Mouse (Mus musculus): ENCODE data around the gene Wdr5.

The Wdr5 gene

DNA sequence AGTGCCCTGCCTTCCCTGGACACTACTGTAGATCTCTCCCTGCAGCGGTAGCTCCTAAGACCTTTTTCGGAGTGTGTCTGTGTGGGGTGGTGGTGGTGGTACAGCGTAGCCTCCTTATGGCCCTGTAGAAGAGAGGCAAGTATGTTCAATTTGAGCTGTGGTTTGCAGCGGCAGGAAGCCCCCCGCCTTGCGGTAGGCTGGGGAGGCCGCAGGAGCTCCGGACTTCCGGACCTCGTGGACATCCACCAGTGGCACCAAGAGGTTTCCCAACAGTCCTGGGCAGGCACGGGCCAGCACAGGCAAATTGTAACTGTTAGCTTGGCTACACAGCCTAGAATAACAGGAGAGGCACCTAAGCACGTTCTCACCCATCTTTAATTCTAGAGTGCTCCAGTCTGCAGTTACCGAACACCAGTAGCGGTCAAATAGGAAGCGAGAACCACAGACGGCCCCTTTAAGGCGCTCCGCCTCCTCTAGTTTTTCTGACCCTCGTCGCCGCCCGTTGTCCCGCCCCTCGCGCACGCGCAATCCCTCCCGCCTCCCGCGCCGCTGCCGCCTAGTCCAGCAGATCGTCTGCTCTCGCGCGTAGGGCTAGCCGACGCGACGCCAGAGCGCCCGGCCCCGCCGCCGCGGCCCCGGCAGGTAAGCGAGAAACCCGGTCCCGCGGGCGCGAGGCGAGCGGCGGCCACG is at the start of gene Wdr5:
Wdr5 (plus strand) TSS at position 519 of the 690 bp plus-strand sequence.
- in situ Hi-C loops (cut with MboI; ENCODE audit: low pct_unique_long_range_greater_than_20kb in 1 of 2, low sequenced_read_pairs in 2 of 2, unreplicated experiment in 1 of 2): no loop called here

- in situ Hi-C loops (cut with MboI; ENCODE audit: low pct_unique_long_range_greater_than_20kb in 1 of 2, low sequenced_read_pairs in 2 of 2, unreplicated experiment in 1 of 2): no loop called here
These were observed 45.5 kb upstream of the Wdr5 start for GRCm38 (mm10) chr2:27469292-27469990.

DNA sequence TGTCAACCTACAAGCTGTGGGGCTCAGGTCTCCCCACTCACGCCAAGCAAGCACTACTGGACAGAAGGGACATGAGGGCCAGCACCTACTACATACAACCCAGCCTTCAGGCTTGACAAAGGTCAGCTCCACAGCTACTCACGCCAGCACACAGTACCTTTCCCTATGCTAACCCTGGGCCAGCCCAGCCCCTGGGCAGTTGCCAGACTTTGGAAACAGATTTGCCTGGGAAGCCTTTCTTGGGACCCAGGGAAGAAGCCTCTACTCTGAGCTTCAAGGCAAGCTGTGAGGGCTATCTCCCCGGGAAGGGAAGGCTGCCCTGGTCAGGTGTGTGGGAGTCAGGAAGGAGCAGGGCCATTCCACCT is 45.0 kb upstream of the Wdr5 start:
- in situ Hi-C loops (cut with MboI; ENCODE audit: low pct_unique_long_range_greater_than_20kb in 1 of 2, low sequenced_read_pairs in 2 of 2, unreplicated experiment in 1 of 2): no loop called here

DNA sequence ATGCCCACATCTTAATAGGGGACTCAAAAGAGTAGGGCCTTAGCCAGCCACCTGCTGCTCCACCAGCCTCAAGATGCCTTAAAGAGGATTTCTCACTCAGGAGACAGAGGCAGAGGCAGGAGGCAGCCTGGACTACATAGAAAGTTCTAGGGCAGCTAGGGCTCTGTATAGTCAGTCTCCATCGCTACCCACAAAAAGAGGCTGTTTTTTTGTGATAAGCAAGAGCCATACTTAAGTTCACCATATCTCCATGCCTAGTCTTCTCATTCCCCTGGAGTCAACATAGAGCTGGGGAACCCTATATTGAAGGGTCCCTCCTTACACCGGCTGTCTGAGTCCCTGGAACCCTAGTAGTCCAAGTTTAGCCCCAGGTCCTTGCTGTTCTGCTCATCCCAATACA is 44.4 kb upstream of the Wdr5 start:
- in situ Hi-C loops (cut with MboI; ENCODE audit: low pct_unique_long_range_greater_than_20kb in 1 of 2, low sequenced_read_pairs in 2 of 2, unreplicated experiment in 1 of 2): no loop called here

DNA sequence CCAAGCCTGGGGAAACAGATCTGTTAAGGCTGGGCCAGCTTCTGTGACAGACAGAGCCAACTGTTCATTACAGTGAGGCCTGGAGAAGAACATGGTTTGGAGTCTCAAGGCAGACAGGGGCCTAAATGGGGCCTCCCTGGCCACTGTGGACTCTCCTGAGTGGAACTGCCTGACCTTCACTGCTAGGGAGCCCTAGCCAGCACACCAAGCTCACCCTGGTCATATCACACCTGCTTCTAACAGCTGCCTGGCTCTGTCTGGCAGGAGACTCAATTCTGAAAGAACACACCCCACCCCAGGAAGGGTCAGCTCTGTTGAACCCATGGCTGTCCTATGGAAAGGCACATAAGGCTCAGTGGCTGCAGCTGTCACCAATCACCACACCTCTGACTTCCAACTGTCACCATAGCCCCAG is 43.8 kb upstream of the Wdr5 start:
- in situ Hi-C loops (cut with MboI; ENCODE audit: low pct_unique_long_range_greater_than_20kb in 1 of 2, low sequenced_read_pairs in 2 of 2, unreplicated experiment in 1 of 2): no loop called here

DNA sequence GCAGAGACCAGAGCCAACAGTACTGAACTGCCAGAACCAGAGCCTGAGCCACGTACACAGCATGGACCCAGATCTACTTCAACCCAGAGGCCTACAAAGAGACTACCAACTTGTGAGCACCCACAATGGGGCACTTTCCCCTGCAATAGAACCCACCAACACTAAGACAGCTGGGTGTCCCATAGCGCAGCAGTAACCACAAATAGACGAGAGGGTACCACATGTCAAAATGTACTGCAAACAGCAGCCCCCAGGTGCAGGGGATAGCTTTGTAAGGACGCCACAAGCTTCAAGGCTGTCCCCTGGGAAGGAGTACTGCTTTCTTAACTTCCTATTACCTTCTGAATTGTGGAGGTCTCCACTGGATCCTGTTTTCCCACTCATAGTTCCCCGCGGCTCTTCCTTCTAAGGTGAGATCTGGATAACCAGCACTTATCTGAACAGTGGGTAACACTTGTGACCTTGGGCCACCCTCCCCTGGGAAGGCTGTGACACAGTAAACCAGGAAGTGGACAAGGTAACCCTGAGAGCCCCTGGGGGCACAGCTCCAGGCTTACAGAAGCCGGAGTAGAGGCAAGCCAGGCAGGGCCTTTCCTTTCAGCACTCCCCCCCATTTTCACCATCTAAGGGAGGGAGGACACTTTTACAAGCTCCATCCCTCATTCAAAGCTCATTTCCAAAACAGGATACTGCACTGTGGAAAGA is 41.7 kb upstream of the Wdr5 start:
- in situ Hi-C loops (cut with MboI; ENCODE audit: low pct_unique_long_range_greater_than_20kb in 1 of 2, low sequenced_read_pairs in 2 of 2, unreplicated experiment in 1 of 2): no loop called here

DNA sequence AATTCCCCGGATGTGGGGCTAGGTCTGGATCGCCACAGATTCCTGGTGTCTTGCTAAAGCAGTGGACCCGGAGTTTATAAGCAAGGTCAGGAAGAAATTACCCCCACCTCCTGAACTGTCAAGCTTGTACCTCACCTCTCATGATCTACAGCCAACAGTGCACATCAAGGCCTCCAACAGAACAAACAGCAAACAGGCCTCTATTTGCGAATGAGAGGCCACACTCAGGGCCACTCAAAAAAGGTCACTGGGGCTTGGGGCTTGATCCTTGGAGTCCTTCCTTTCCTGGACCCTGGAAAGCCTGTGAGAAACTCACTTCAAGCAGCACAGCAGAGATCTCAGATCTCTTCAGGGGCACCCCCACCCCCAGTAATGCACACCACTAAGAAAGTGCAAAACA is 41.0 kb upstream of the Wdr5 start:
- in situ Hi-C loops (cut with MboI; ENCODE audit: low pct_unique_long_range_greater_than_20kb in 1 of 2, low sequenced_read_pairs in 2 of 2, unreplicated experiment in 1 of 2): no loop called here

- in situ Hi-C loops (cut with MboI; ENCODE audit: low pct_unique_long_range_greater_than_20kb in 1 of 2, low sequenced_read_pairs in 2 of 2, unreplicated experiment in 1 of 2): no loop called here
These were observed 40.1 kb upstream of the Wdr5 start for GRCm38 (mm10) chr2:27474621-27475484.

DNA sequence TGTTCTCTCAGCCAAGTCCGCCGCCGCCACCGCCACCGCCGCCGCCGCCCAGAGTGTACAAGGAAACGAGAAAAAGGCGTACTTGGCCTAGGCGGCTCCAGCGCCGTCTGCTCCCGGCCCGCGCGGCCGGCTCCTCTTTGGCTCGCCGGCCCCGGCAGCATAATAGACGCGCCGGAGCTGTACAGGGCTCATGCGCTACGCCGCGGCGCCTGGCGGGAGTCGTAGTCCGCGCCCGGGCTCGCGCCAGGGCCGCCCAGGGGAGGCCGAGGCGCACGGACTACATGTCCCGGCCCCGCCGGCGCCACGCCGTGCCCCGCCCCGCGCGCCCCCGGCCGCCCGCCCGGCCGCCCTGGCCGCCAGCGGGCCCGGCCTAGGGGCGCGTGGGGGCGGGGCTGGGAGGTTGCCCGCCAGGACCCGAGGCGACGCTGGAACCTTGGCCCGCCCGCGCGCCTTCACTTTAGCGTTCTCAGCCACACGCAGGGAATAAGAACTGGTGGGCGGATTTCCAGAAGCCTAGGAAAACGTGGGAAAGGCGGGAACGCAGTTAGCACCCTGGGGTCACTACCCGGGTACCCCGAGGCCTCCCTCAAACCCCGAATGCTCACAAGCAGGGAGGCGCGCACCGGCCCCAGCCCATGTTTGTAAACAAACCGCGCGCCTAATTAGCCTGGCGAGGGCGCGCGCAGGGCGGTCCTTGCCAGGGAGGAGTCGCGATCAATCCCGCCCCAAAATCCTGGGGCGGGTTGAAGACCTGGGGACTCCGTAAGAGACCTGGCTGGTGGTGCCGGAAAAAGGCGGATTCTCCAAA is 39.3 kb upstream of the Wdr5 start:
- in situ Hi-C loops (cut with MboI; ENCODE audit: low pct_unique_long_range_greater_than_20kb in 1 of 2, low sequenced_read_pairs in 2 of 2, unreplicated experiment in 1 of 2): no loop called here

DNA sequence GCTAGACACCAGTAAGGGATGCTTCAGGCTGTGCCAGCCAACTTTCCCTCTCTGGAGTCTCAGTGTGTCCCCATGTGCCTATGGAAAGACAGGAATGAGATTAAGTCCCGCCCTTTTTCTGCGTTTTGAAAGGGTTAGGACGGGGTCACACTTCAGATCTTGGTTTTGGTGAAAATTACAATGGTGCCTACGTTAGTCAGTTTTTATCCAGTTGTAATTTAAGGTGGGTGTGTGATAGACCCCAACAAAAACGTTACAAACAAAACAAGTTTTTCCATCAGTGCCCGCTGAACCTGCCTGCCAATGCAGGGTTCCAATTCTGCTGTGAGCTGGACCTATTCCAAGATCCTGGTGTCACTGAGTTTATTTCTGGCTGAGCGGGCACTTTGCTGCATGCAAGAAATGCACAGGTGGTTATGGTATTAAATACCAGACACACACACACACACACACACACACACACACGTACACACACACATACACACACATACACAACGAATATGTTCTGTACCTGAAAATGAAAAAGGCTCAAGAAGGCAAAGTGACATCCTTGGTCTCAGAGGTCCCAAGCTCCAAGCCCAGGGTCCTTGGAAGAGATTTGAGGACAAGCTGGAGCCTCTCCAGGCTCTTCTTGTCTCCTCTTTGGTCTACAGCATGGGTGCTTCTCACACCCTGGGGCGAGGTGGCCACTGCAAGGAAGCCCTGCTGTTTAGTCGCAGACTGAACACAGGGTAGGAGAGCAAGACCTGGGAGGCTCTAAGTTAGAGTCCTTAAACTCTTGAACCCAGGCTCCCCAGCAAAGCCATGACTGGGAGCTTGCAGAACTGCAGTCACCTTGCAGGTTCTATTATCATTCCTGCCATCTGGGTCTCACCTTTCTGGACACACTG is 38.4 kb upstream of the Wdr5 start:
- in situ Hi-C loops (cut with MboI; ENCODE audit: low pct_unique_long_range_greater_than_20kb in 1 of 2, low sequenced_read_pairs in 2 of 2, unreplicated experiment in 1 of 2): no loop called here

DNA sequence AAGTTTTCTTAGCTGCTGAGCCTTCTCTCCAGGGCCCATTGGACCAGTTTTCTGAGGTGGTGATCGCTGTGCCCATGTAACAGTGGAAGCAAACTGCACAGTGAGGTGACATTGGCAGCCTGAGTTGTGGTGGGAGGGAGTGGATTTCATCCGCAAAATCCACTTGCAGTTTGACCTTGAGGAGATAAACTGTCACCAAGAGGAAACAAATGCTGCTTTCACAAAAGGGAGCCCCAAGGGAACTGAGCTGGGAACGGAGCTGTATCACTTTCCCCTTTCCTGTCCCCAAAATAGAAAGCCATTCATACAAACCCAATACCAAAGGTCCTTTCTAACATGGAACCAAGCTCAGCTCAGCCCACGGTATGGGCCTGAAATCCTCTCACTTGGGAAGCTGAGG is 35.1 kb upstream of the Wdr5 start:
- in situ Hi-C loops (cut with MboI; ENCODE audit: low pct_unique_long_range_greater_than_20kb in 1 of 2, low sequenced_read_pairs in 2 of 2, unreplicated experiment in 1 of 2): no loop called here

DNA sequence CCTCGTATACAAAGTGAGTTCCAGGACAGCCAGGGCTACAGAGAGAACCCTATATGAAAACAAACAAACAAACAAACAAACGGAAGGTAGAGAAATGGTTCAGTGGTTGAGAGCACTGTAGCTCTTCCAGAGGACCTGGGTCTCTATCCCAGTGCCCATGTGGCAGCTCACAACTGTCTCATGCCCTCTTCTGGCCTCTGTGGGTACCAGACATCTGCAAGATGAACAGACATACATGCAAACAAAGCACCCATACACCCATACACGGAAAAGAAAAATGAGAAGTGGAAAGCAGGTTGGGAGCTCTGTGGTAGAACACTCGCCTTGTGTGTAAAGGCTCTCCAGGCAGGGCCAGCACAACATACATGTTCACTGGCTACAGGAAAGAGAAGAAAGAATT is 34.6 kb upstream of the Wdr5 start:
- in situ Hi-C loops (cut with MboI; ENCODE audit: low pct_unique_long_range_greater_than_20kb in 1 of 2, low sequenced_read_pairs in 2 of 2, unreplicated experiment in 1 of 2): no loop called here

DNA sequence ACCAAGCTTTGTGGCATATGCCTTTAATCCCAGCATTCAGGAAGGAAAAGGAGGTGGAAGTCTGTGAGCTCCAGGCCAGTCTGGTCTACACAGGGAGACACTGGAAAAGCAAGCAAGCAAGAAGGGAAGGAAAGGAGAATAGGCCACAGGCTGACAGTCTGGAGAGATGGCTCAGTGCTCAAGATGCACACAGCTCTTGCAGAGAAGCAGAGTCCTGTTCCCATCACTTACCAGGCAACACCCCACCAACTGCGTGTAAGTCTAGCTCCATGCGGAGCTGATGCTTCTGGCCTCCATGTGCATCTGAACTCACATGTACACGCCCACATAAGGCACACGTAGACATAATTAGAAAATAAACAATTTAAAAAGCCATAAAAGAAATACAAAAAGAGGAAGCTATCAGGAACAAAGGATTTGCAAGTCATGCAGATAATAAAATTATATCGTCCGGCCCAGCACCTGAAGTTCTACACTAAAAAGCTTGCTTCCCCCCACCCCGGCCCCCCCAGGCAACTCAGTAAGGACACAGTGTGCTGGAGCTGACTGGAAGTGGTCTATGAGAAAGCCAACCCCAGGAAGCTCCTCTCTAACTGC is 32.6 kb upstream of the Wdr5 start:
- in situ Hi-C loops (cut with MboI; ENCODE audit: low pct_unique_long_range_greater_than_20kb in 1 of 2, low sequenced_read_pairs in 2 of 2, unreplicated experiment in 1 of 2): no loop called here

DNA sequence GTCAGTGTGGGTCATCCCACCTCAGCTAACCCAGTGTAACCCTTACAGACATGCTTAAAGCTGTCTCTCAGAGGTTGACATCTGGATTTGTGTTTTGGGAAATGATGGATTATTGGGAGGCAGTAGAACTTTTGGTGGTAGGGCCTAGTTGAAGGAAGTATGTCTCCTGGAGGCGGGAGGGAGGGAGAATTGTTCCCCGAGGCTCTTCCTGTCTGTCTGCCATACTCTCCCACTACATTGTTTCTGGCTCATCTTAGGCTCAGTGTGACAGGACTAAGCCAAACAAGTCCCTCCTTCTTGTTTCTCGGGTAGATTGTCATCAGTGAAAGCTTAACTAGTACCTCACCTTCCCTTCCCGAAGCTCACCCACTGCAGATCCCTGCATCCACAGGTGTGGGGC is 28.2 kb upstream of the Wdr5 start:
- in situ Hi-C loops (cut with MboI; ENCODE audit: low pct_unique_long_range_greater_than_20kb in 1 of 2, low sequenced_read_pairs in 2 of 2, unreplicated experiment in 1 of 2): no loop called here

DNA sequence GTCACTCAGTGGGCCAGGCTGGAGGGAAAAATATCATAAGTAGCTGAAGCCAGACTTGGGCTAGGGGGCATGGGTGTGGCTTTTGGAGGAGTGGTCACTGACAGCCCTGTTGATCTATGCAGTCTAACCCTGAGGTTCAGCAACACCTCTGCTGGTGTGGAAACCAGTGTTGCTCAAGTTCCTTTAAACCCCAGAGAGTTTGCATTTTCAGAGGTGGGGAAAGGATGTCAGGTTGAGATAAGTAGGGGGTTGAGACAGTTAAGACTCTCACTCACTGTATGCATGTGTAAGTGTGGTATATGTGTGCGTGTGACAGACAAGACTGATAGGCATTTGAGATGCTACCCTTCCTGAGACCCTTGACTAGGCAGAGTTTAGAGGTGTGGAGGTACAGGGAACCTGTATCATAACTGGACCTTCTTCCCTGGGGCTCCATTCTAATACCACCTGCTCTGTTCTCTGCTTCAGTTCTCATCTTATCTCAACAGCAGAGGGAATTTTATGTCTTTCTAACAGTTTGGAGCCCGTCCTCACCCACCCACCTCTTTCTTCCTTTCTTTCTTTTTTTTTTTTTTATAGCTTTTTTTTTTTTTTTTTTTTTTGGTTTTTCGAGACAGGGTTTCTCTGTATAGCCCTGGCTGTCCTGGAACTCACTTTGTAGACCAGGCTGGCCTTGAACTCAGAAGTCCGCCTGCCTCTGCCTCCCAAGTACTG is 27.5 kb upstream of the Wdr5 start:
- in situ Hi-C loops (cut with MboI; ENCODE audit: low pct_unique_long_range_greater_than_20kb in 1 of 2, low sequenced_read_pairs in 2 of 2, unreplicated experiment in 1 of 2): no loop called here

DNA sequence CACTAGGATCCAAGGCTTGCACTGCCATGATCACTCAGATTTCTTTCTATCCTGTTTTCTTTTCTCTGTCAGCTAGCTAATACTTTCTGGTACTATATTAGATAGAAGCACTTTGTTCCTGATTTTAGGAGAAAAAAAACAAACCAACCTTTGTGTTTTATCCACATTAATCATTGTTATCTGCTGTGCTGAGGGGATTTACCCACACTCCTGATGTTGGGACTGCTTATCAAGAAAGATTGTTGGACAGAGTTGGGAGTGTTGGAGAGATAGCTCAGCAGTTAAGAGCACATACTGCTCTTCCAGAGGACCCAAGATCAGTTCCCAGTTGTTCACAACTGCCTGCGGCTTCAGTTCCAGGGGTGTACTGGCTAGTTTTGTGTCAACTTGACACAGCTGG is 26.6 kb upstream of the Wdr5 start:
- in situ Hi-C loops (cut with MboI; ENCODE audit: low pct_unique_long_range_greater_than_20kb in 1 of 2, low sequenced_read_pairs in 2 of 2, unreplicated experiment in 1 of 2): no loop called here

Measured in mouse embryonic stem cell (cell line).